Mouse (Mus musculus) forebrain, embryonic 12.5 days (tissue): Measurements from ENCODE around the gene Hist1h2ae. TPM values are rescaled to one million over a fixed set of nuclear protein-coding genes. Genes with fewer than 3 reads are reported as not detected.
"Not testable (repeated sequence)": the region's sequence is repeated elsewhere in the genome, so short reads cannot be mapped to it uniquely, and the experiment has no call there.

Experiments used
- ATAC-seq: fragments of 200-750 bp; cut with Nextera tagmentation; 2 replicates; pipeline ENCODE4 v1.8.0; 2017; ENCODE audit warnings: moderate TSS enrichment; ENCODE audit not compliant: low FRiP score
- H3K27ac ChIP-seq: fragments of 300-500 bp; sonication (generic); 2 replicates; pipeline ENCODE4 v1.5.1; 2016; ENCODE audit warnings: mild to moderate bottlenecking
- H3K27me3 ChIP-seq: fragments of 300-500 bp; sonication (generic); 2 replicates; pipeline ENCODE4 v1.6.1; 2016; ENCODE audit warnings: mild to moderate bottlenecking
- H3K36me3 ChIP-seq: fragments of 300-500 bp; sonication (generic); replicated peaks from 2 replicates; pipeline ENCODE4 v1.6.1; 2016; ENCODE audit warnings: mild to moderate bottlenecking
- H3K4me1 ChIP-seq: fragments of 300-500 bp; sonication (generic); 2 replicates; pipeline ENCODE4 v1.6.1; 2016
- H3K4me2 ChIP-seq: fragments of 300-500 bp; sonication (generic); 2 replicates; pipeline ENCODE4 v1.6.1; 2016; ENCODE audit warnings: mild to moderate bottlenecking, moderate library complexity
- H3K4me3 ChIP-seq: fragments of 300-500 bp; sonication (generic); replicated peaks from 2 replicates; pipeline ENCODE4 v1.5.1; 2016; ENCODE audit warnings: mild to moderate bottlenecking
- H3K9ac ChIP-seq: fragments of 300-500 bp; sonication (generic); 2 replicates; pipeline ENCODE4 v1.6.1; 2016; ENCODE audit warnings: mild to moderate bottlenecking
- H3K9me3 ChIP-seq: fragments of 300-500 bp; sonication (generic); 2 replicates; pipeline ENCODE4 v1.6.1; 2016
- WGBS: fragments of 180-500 bp; shearing (Covaris S2); methylation state at CpG from one replicate; pipeline ENCODE4 v1.1.7; 2016; 5-methylcytosine and 5-hydroxymethylcytosine counted together
- polyA plus RNA-seq: library from polyadenylated mRNA; unstranded; fragments of >200 nt; fragmentation: Nextera tagmentation; extraction: Ambion mirVana; gene quantifications from 2 replicates; pipeline ENCODE4 v1.2.1, GENCODE M21; 2016

Gene Hist1h2ae
- polyA plus RNA-seq, 1 experiment from 2014 or later, result 138 TPM

GRCm38 (mm10) chr13:23581408-23582218 is 10.6 kb upstream of the Hist1h2ae start, which contains the start of gene Hist1h4d:
Gene Hist1h4d (plus strand): TSS chr13:23581598.
- under 1% methylated on average over 43 of the region's 43 CpGs for WGBS
- H3K9ac ChIP-seq, result peak within 1 kb of the TSS; percentile 78
- H3K27ac ChIP-seq, result peak within 1 kb of the TSS; percentile 99
- ATAC-seq, result peak; percentile 90
- peak within 1 kb of the TSS; percentile 85 for H3K4me2 ChIP-seq
- peaks cover 37% of the 10 kb centered on the region for H3K4me1 ChIP-seq
- no peaks in the 10 kb centered on the region for H3K9me3 ChIP-seq
- no peaks in the 10 kb centered on the region for H3K36me3 ChIP-seq
- peak within 1 kb of the TSS; percentile 53 for H3K4me3 ChIP-seq
- H3K27me3 ChIP-seq, result no peaks in the 10 kb centered on the region

DNA sequence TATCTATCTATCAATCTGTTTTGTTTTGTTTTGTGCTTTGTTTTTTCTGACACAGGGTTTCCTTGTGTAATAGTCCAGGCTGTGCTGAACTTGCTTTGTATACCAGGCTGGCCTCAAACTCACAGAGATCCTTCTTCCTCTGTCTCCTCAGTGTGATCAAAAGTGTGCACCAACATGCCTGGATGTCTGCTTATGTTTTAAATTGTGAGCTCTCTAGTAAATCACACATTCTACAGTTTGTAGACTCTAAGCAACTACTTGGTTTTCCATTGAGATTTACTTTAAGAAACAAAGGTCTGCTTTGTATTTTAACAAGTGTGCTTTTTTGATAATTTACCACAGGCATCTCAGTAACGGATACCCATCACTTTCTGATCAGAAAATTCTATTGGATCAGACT is 6.8 kb upstream of the Hist1h2ae start:
- no peaks in the 10 kb centered on the region for H3K27me3 ChIP-seq
- no peaks in the 10 kb centered on the region for H3K36me3 ChIP-seq
- H3K4me3 ChIP-seq, result no peak overlapping the region
- H3K9me3 ChIP-seq, result no peaks in the 10 kb centered on the region
- no peak overlapping the region for H3K9ac ChIP-seq
- H3K4me1 ChIP-seq, result peaks cover 32% of the 10 kb centered on the region
- no peak overlapping the region for H3K4me2 ChIP-seq
- 93% methylated on average over 1 of the region's 1 CpGs for WGBS
- no peak for ATAC-seq
- 0 out of 2 replicates have a peak overlapping the region, but pooled peaks have one; percentile 46 for H3K27ac ChIP-seq

DNA sequence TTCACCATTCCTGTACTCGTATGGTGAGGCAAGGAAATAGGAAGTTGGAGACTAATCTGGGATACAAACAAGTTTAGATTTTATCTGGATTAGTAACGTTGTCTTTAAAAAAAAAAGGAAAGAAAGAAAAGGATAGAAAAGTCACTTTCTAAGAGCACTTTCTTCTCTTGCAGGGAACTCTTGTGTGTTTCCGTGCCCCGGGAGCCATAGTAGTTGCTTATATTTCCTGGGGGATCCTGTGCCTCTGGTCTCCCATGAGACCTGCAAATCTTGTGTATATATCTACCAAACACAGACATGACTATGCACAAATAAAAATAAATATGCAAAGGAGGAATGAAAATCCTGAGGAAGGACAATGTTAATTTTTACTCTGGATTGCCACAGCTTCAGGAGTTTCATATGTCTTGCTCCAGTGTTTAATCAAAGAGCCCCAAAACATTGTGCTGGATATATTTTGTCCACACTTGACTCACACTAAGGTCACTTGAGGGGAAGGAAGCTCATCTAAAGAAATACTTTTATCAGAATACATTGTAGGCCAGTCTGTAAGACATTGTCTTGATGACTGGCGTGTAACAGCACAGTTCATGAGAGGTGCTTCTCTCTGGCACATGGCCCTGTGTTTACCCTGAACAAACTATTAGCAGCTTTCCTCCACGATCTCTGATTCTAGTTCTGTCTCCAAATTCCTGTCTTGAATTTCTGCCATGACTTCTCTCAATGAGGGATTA is 6.1 kb upstream of the Hist1h2ae start:
- no peaks in the 10 kb centered on the region for H3K27me3 ChIP-seq
- H3K9ac ChIP-seq, result peak overlapping the region; percentile 74
- H3K4me3 ChIP-seq, result peak overlapping the region; percentile 47
- no peaks in the 10 kb centered on the region for H3K36me3 ChIP-seq
- H3K4me1 ChIP-seq, result peaks cover 32% of the 10 kb centered on the region
- 48% methylated on average over 6 of the region's 6 CpGs for WGBS
- ATAC-seq, result no peak
- H3K4me2 ChIP-seq, result peak overlapping the region; percentile 67
- H3K9me3 ChIP-seq, result no peaks in the 10 kb centered on the region
- H3K27ac ChIP-seq, result peak overlapping the region; percentile 94

DNA sequence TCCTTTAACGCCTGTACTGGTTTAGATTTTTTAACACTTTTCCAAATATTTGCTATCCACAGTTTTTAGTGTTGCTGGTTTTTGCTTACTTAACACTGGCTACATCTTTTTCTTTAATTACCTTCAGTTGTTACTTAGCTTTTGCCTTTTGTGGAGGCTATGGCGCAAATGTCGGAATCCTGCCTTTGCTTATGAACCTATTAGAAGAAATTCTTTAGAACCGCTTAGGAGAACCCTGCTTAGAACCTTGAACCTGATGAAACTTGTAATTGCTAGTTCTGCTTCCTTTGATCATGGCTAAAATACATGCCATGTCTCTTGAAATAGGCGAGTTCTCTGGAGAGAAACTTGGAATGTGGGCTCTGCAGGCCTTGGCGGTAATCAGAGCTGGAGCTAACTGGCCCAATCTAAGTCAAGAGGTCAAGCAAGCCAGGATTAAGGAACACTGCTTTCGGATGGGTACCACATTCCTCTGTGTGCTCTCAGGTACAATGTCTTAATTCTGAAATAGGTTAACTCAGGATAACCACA is 5.4 kb upstream of the Hist1h2ae start:
- no peak for ATAC-seq
- WGBS, result 1% methylated on average over 7 of the region's 7 CpGs
- Histone ChIP-seq H3K9ac (peak overlapping the region; percentile 74), H3K27ac (peak overlapping the region; percentile 94), H3K9me3 (no peaks in the 10 kb centered on the region), H3K4me3 (peak overlapping the region; percentile 47), H3K27me3 (no peaks in the 10 kb centered on the region), H3K4me2 (peak overlapping the region; percentile 67), H3K4me1 (peaks cover 28% of the 10 kb centered on the region), H3K36me3 (no peaks in the 10 kb centered on the region)

DNA sequence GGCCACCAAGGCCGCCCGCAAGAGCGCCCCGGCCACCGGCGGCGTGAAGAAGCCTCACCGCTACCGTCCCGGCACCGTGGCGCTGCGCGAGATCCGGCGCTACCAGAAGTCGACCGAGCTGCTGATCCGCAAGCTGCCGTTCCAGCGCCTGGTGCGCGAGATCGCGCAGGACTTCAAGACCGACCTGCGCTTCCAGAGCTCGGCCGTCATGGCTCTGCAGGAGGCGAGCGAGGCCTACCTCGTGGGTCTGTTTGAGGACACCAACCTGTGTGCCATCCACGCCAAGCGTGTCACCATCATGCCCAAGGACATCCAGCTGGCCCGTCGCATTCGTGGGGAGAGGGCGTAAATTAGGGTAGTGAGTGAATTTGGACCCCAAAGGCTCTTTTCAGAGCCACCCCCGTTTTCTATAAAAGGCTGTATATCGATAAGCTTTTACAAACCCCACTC is 4.9 kb upstream of the Hist1h2ae start:
- not testable (repeated sequence) for H3K36me3 ChIP-seq, ATAC-seq, H3K27me3 ChIP-seq, H3K9me3 ChIP-seq
- peak overlapping the region; percentile 67 for H3K4me2 ChIP-seq
- H3K4me3 ChIP-seq, result peak overlapping the region; percentile 47
- H3K9ac ChIP-seq, result peak overlapping the region; percentile 74
- peaks cover 28% of the 10 kb centered on the region for H3K4me1 ChIP-seq
- 0% methylated on average over 12 of the region's 40 CpGs for WGBS
- peak overlapping the region; percentile 94 for H3K27ac ChIP-seq

DNA sequence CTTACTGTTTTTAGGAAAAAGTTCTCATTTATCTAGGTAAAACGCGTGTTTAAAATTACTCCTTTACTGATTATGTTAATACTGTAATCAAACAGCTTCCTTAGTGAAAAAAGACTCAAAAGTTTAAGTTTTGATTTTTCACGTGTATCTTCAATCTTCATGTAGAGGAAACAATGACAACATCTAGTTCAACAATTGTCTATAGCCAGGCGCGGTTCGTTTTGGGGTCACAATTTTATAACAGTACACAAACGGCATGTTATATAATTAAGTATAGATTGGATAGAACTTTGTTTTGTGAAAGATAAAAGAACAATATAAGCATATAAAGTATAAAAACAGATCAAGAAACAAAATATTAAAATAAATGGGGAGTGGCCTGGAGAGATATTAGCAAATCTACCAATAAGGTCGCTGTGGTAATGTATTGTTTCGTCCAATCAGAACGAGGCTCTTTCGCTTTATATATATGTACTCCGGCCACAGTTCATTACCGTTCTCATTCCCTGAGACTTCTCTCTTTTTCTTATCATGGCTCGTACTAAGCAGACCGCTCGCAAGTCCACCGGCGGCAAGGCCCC is 4.3 kb upstream of the Hist1h2ae start, which contains the start of gene Hist1h3d:
Gene Hist1h3d, plus strand, starts transcription at position 493 of the 581 bp plus-strand sequence.
- no peaks in the 10 kb centered on the region for H3K36me3 ChIP-seq
- H3K4me2 ChIP-seq, result peak within 1 kb of the TSS; percentile 67
- H3K27me3 ChIP-seq, result no peaks in the 10 kb centered on the region
- H3K9me3 ChIP-seq, result no peaks in the 10 kb centered on the region
- peak within 1 kb of the TSS; percentile 47 for H3K4me3 ChIP-seq
- peak within 1 kb of the TSS; percentile 74 for H3K9ac ChIP-seq
- peak within 1 kb of the TSS; percentile 94 for H3K27ac ChIP-seq
- H3K4me1 ChIP-seq, result peaks cover 27% of the 10 kb centered on the region
- peak; percentile 63 for ATAC-seq
- WGBS, result 1% methylated on average over 18 of the region's 18 CpGs

- not testable (repeated sequence) for H3K27me3 ChIP-seq, H3K9me3 ChIP-seq, H3K36me3 ChIP-seq
- WGBS, result 2% methylated on average over 10 of the region's 39 CpGs
- Histone ChIP-seq H3K4me2 (peak overlapping the region; percentile 67), H3K27ac (peak overlapping the region; percentile 97), H3K9ac (peak overlapping the region; percentile 56; the same call in 1 of the 2 replicates), H3K4me1 (peaks cover 31% of the 10 kb centered on the region), H3K4me3 (peak overlapping the region; percentile 47)
- ATAC-seq, result 0 out of 2 replicates have a peak, but pooled peaks have one; percentile 0
These were observed 3.6 kb upstream of the Hist1h2ae start for GRCm38 (mm10) chr13:23574546-23575170.

GRCm38 (mm10) chr13:23573898-23574524 is 3.0 kb upstream of the Hist1h2ae start, which contains the start of the genes Hist1h2bf and Hist1h2ad:
Gene Hist1h2bf (minus strand): TSS chr13:23574196.
Gene Hist1h2ad (plus strand): TSS chr13:23574381.
- not testable (repeated sequence) for H3K27me3 ChIP-seq, H3K9me3 ChIP-seq, H3K36me3 ChIP-seq
- Histone ChIP-seq H3K4me3 (peak within 1 kb of the TSS; percentile 47), H3K4me1 (peaks cover 31% of the 10 kb centered on the region), H3K27ac (peak within 1 kb of the TSS; percentile 97), H3K4me2 (peak within 1 kb of the TSS; percentile 67), H3K9ac (peak within 1 kb of the TSS; percentile 56)
- under 1% methylated on average over 40 of the region's 42 CpGs for WGBS
- ATAC-seq, result peak; percentile 93

DNA sequence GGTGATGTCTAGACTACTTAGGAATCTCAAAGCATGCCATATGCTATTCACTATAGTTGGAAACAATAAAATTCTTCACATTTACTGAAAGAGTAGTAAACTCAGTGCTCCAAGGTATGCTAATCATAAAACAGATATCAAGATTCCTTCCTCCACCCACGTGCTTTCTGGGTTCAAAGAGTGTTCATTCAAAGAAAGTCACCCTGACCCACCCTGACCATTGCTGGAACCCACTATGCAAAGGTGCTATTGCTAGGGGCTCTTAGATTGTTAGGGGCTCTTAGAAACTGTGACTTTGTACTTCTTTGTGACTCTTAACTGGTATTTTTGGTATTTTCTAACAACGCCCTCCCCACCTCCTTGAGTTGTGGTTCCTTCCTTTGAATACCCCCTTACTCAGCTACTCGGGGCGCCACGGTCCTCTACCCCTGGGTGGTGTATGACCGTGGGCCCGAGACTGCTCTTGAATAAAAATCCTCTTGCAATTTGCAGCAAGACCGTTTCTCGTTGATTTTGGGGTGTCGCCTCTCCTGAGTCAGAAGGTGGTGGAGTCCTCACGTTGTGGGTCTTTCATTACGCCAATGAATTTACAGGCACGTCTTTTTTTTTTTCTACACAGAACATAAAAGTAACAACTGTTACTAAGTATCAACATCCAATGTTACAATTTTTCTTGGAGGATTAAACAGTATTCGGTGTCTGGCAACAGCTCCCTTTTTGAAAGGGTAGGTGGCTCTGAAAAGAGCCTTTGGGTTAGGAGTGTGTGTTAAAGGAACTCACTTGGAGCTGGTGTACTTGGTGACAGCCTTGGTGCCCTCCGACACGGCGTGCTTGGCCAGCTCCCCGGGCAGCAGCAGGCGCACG is 2.2 kb upstream of the Hist1h2ae start:
- Histone ChIP-seq H3K4me2 (peak overlapping the region; percentile 66), H3K9ac (peak overlapping the region; percentile 77), H3K4me1 (peaks cover 31% of the 10 kb centered on the region), H3K4me3 (peak overlapping the region; percentile 47), H3K27ac (peak overlapping the region; percentile 97)
- H3K9me3 ChIP-seq, H3K36me3 ChIP-seq, ATAC-seq, H3K27me3 ChIP-seq: not testable (repeated sequence)
- WGBS, result 6% methylated on average over 20 of the region's 20 CpGs

DNA sequence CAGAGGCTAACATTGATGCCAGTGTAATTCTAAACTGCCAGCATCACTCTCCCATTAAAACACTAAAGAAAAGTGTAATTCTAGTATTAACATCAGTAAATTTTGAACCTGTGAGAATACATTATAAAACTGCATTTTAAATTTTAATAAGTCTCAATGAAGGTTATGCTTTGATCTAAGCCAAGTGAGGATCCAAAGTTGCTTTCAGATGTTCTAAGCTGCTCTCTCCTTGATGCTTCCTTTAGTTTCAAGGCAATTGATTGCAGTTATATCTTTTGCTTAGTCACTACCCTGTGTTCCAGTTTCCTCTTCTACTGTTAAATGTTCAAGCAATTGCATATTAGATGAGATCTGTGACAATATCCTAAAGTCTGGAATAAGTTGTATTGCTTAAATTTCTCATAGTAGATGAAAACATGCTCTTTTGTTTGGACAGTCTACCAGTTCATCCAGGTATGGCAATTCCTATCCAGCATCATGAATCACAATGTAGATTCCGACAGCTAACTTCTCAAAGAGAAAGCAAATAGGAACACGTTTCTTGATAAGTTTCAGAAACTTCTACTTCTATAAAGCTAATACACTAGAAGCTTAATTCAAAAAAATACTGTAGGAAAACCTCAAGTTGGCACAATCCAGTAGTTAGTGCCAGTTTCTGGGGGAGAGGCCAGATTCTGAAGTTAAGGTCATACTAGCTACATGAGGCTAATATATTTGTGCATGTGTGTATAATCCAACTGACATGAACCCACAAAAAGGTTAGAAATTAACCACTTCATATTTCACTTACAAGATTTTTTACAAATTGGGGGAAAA is 1.4 kb upstream of the Hist1h2ae start:
- no peaks in the 10 kb centered on the region for H3K9me3 ChIP-seq
- 33% methylated on average over 2 of the region's 2 CpGs for WGBS
- H3K27me3 ChIP-seq, result no peaks in the 10 kb centered on the region
- peaks cover 31% of the 10 kb centered on the region for H3K4me1 ChIP-seq
- peak overlapping the region; percentile 47 for H3K4me3 ChIP-seq
- H3K36me3 ChIP-seq, result no peaks in the 10 kb centered on the region
- peak overlapping the region; percentile 97 for H3K27ac ChIP-seq
- ATAC-seq, result no peak
- peak overlapping the region; percentile 77 for H3K9ac ChIP-seq
- H3K4me2 ChIP-seq, result peak overlapping the region; percentile 66
